Mouse (Mus musculus) cerebellum, adult 2 months (tissue): ENCODE results near the gene Gigyf1. TPM values are rescaled to one million over a fixed set of nuclear protein-coding genes. Genes with fewer than 3 reads are reported as not detected.

Experiments
- DNase-seq, 2 experiments: peaks; one replicate each; pipeline ENCODE4 v3.0.0; 2021
- H3K27ac ChIP-seq: fragments of 200-500 bp; 2 replicates; pipeline ENCODE4 v1.5.1; 2012; ENCODE audit warnings: low read length, control low read depth, inconsistent platforms; ENCODE audit not compliant: insufficient read depth
- H3K27me3 ChIP-seq: fragments of 200-500 bp; 2 replicates; pipeline ENCODE4 v1.6.1; 2012; ENCODE audit warnings: inconsistent platforms, mild to moderate bottlenecking, low read length, moderate library complexity; ENCODE audit not compliant: control insufficient read depth, insufficient read depth
- H3K4me1 ChIP-seq: fragments of 200-500 bp; 2 replicates; pipeline ENCODE4 v1.6.1; 2011; ENCODE audit warnings: low read length; ENCODE audit not compliant: control insufficient read depth, insufficient read depth
- H3K4me3 ChIP-seq: fragments of 200-500 bp; replicated peaks from 2 replicates; pipeline ENCODE3; 2011; ENCODE audit warnings: mild to moderate bottlenecking, low read depth, low read length, control low read depth; ENCODE audit not compliant: insufficient read depth
- CTCF ChIP-seq: fragments of 200-500 bp; IDR thresholded peaks from 2 replicates; pipeline ENCODE4 v1.5.1; 2011; ENCODE audit warnings: low read depth, mild to moderate bottlenecking, control low read depth, low read length, moderate library complexity, borderline replicate concordance; ENCODE audit not compliant: insufficient read depth
- POLR2A ChIP-seq: fragments of 200-500 bp; IDR thresholded peaks from 2 replicates; pipeline ENCODE4 v1.6.1; 2011; ENCODE audit warnings: low read length, control low read depth, borderline replicate concordance; ENCODE audit not compliant: insufficient read depth
- WGBS: fragments of 180-500 bp; shearing (Covaris S2); methylation state at CpG from one replicate; pipeline ENCODE4 v1.1.7; 2018; 5-methylcytosine and 5-hydroxymethylcytosine counted together
- polyA plus RNA-seq: library from polyadenylated mRNA; depleted of rRNA; stranded (reverse); fragments of >200 nt; gene quantifications from 2 replicates; pipeline ENCODE4 v1.2.3, GENCODE M21; 2012

The Gigyf1 gene
- polyA plus RNA-seq, 1 experiment, result 61.2 TPM

GRCm38 (mm10) chr5:137521861-137522260, 3.5 kb downstream of the Gigyf1 start:
- H3K4me1 ChIP-seq, result peaks cover 11% of the 10 kb centered on the region; the same call in 1 of the 2 replicates
- 76% methylated on average over 9 of the region's 9 CpGs for WGBS
- no peak overlapping the region for H3K4me3 ChIP-seq
- TF ChIP-seq POLR2A (no peak), CTCF (no peak)
- no peak overlapping the region for H3K27ac ChIP-seq
- no peak for DNase-seq
- H3K27me3 ChIP-seq, result no peaks in the 10 kb centered on the region

- Histone ChIP-seq H3K27ac (no peak overlapping the region), H3K4me3 (no peak overlapping the region), H3K27me3 (no peaks in the 10 kb centered on the region), H3K4me1 (peaks cover 11% of the 10 kb centered on the region; the same call in 1 of the 2 replicates)
- WGBS, result 55% methylated on average over 11 of the region's 11 CpGs
- TF ChIP-seq POLR2A (no peak), CTCF (no peak)
- DNase-seq, result no peak
Measured at GRCm38 (mm10) chr5:137522711-137523110, 4.4 kb downstream of the Gigyf1 start.

DNA sequence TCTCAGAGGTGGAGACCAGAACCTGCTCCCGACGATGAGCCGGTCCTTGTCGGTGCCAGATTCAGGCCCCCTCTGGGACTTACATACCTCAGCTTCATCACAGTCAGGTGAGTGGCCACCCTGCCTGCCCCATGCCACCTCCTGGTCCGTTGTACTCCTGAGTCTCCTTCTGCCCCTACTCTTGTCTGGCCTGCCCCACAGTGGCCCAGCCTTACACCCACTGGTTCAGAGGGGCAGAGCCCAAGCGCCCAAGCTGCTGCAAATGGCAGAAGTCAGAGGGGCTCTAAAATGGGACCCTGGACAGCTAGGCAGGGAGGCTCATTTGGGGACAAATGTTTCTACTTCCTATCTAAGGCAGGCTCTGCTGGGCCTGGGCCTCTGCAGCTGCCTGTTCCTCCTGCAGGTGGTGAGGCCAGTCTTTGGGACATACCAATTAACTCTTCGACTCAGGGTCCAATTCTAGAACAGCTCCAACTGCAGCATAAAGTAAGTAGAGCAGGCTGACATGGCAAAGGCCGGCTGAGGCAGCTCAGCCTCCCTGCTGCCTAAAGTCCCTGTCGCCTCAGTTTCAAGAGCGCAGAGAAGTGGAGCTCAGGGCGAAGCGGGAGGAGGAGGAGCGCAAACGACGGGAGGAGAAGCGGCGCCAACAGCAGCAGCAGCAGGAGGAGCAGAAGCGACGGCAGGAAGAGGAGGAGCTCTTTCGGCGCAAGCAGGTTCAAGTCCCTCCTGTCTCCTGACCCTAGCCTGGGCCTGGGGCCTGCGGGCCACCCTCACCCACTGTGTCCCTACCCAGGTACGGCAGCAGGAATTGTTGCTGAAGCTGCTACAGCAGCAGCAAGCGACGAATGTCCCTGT, 5.3 kb downstream of the Gigyf1 start:
- WGBS, result 64% methylated on average over 25 of the region's 25 CpGs
- H3K27me3 ChIP-seq, result no peaks in the 10 kb centered on the region
- H3K27ac ChIP-seq, result no peak overlapping the region
- no peak overlapping the region for H3K4me3 ChIP-seq
- no peak for TF ChIP-seq POLR2A
- TF ChIP-seq CTCF, result no peak
- peak in 1 of 2 experiments; percentile 39 for DNase-seq
- H3K4me1 ChIP-seq, result peaks cover 11% of the 10 kb centered on the region; the same call in 1 of the 2 replicates

DNA sequence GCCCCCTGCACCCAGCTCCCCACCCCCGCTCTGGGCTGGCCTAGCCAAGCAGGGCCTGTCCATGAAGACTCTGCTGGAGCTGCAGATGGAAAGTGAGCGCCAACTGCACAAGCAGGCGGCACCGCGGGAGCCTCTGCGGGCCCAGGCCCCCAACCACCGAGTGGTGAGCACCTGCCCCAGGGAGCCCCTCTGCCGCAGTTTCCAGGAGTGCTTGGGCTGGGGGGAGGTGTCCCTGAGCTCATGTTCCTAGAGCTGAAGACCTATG, 5.8 kb downstream of the Gigyf1 start:
- TF ChIP-seq POLR2A (no peak), CTCF (no peak)
- DNase-seq, result no peak
- H3K27ac ChIP-seq, result no peak overlapping the region
- H3K4me1 ChIP-seq, result peaks cover 11% of the 10 kb centered on the region
- WGBS, result 43% methylated on average over 8 of the region's 8 CpGs
- H3K27me3 ChIP-seq, result no peaks in the 10 kb centered on the region
- no peak overlapping the region for H3K4me3 ChIP-seq

- no peak overlapping the region for H3K27ac ChIP-seq
Measured at GRCm38 (mm10) chr5:137524671-137525070, 6.3 kb downstream of the Gigyf1 start.

GRCm38 (mm10) chr5:137525511-137525910, 7.2 kb downstream of the Gigyf1 start:
- Histone ChIP-seq H3K4me1 (peaks cover 22% of the 10 kb centered on the region), H3K4me3 (no peak overlapping the region), H3K27ac (no peak overlapping the region), H3K27me3 (no peaks in the 10 kb centered on the region)
- 67% methylated on average over 16 of the region's 16 CpGs for WGBS
- no peak for TF ChIP-seq CTCF
- TF ChIP-seq POLR2A, result no peak
- peak in 1 of 2 experiments; percentile 30 for DNase-seq

More at GRCm38 (mm10) chr5:137524671-137525070, 6.3 kb downstream of the Gigyf1 start:
- Histone ChIP-seq H3K4me1 (peaks cover 16% of the 10 kb centered on the region), H3K4me3 (no peak overlapping the region), H3K27me3 (no peaks in the 10 kb centered on the region)
- DNase-seq, result no peak
- TF ChIP-seq POLR2A (no peak), CTCF (no peak)
- WGBS, result 55% methylated on average over 13 of the region's 13 CpGs

GRCm38 (mm10) chr5:137526192-137526936, 8.0 kb downstream of the Gigyf1 start:
- Histone ChIP-seq H3K27me3 (no peaks in the 10 kb centered on the region), H3K4me3 (no peak overlapping the region), H3K27ac (peak overlapping the region; percentile 12; the same call in 1 of the 2 replicates), H3K4me1 (peaks cover 22% of the 10 kb centered on the region)
- TF ChIP-seq POLR2A, result no peak
- no peak for TF ChIP-seq CTCF
- peak; percentile 54 to 61 for DNase-seq
- 13% methylated on average over 16 of the region's 16 CpGs for WGBS

DNA sequence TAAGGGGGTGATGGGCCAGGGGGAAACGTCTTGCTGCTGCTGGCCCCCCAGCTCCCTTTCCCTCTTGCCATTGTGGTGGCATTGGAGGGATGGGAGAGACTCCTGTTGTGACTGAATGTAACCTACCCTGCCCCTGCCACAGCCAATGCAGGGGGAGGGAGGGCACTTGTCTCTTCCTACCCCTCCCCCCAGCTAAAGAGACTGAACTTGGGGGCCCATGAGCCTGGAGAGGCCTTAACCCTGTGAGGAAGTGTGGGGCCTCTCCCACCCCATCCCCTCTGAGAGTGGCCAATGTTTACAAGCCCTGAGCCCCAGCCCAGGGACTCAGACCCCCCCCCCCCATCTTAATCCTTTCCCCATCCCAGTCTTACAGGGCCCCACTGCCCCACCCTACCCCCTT, 9.1 kb downstream of the Gigyf1 start:
- no peak overlapping the region for H3K27ac ChIP-seq
- no peak for DNase-seq
- no peak overlapping the region for H3K4me3 ChIP-seq
- H3K27me3 ChIP-seq, result no peaks in the 10 kb centered on the region
- WGBS, result 24% methylated on average over 1 of the region's 1 CpGs
- TF ChIP-seq POLR2A, result no peak
- no peak for TF ChIP-seq CTCF
- H3K4me1 ChIP-seq, result peaks cover 22% of the 10 kb centered on the region
